Mouse (Mus musculus): Measurements from ENCODE around the gene Riox1. TPM values are rescaled to one million over a fixed set of nuclear protein-coding genes. Genes with fewer than 3 reads are reported as not detected.

Gene Riox1
- 13.7 and 15.5 TPM in 2 replicates for polyA plus RNA-seq (2016; fragmentation: Nextera tagmentation; extraction: Ambion mirVana)

- WGBS, result under 1% methylated on average over 37 of the region's 37 CpGs
- Histone ChIP-seq H3K27me3 (ENCODE audit: low read depth, poor library complexity, severe bottlenecking) (no peaks in the 10 kb centered on the region), H3K36me3 (peaks cover 38% of the 10 kb centered on the region), H3K9me3 (replicated peaks) (no peaks in the 10 kb centered on the region), H3K4me3 (peak within 1 kb of the TSS; percentile 88), H3K27ac (replicated peaks) (peak within 1 kb of the TSS; percentile 94), H3K4me1 (peaks cover 39% of the 10 kb centered on the region)
- peak; percentile 88 for DNase-seq (ENCODE audit: low spot score)
Measured at GRCm38 (mm10) chr12:83950493-83950839, at the start of gene Riox1. Gene Riox1 (plus strand): TSS chr12:83950608.

GRCm38 (mm10) chr12:83910451-83910850 is 40.0 kb upstream of the Riox1 start:
- peaks cover 13% of the 10 kb centered on the region for H3K36me3 ChIP-seq
- 93% methylated on average over 2 of the region's 2 CpGs for WGBS
- DNase-seq (ENCODE audit: low spot score), result no peak
- H3K27ac ChIP-seq (replicated peaks), result no peak overlapping the region
- H3K4me1 ChIP-seq, result no peaks in the 10 kb centered on the region
- no peaks in the 10 kb centered on the region for H3K9me3 ChIP-seq (replicated peaks)
- no peak overlapping the region for H3K4me3 ChIP-seq
- no peaks in the 10 kb centered on the region for H3K27me3 ChIP-seq (ENCODE audit: low read depth, poor library complexity, severe bottlenecking)

GRCm38 (mm10) chr12:83914202-83914740 is 36.1 kb upstream of the Riox1 start:
- 91% methylated on average over 4 of the region's 4 CpGs for WGBS
- Histone ChIP-seq H3K4me3 (no peak overlapping the region), H3K4me1 (peaks cover 6% of the 10 kb centered on the region; the same call in 1 of the 2 replicates), H3K27ac (replicated peaks) (no peak overlapping the region), H3K27me3 (ENCODE audit: low read depth, poor library complexity, severe bottlenecking) (no peaks in the 10 kb centered on the region), H3K9me3 (replicated peaks) (no peaks in the 10 kb centered on the region), H3K36me3 (peaks cover 28% of the 10 kb centered on the region)
- no peak for DNase-seq (ENCODE audit: low spot score)

GRCm38 (mm10) chr12:83914797-83915196 is 35.6 kb upstream of the Riox1 start:
- H3K4me3 ChIP-seq, result no peak overlapping the region
- peaks cover 28% of the 10 kb centered on the region for H3K36me3 ChIP-seq
- WGBS, result 84% methylated on average over 1 of the region's 1 CpGs
- no peaks in the 10 kb centered on the region for H3K27me3 ChIP-seq (ENCODE audit: low read depth, poor library complexity, severe bottlenecking)
- no peak overlapping the region for H3K27ac ChIP-seq (replicated peaks)
- no peak for DNase-seq (ENCODE audit: low spot score)
- no peaks in the 10 kb centered on the region for H3K9me3 ChIP-seq (replicated peaks)
- peaks cover 10% of the 10 kb centered on the region; the same call in 1 of the 2 replicates for H3K4me1 ChIP-seq

GRCm38 (mm10) chr12:83916884-83917283 is 33.5 kb upstream of the Riox1 start:
- WGBS, result 84% methylated on average over 9 of the region's 9 CpGs
- H3K27ac ChIP-seq (replicated peaks), result no peak overlapping the region
- H3K4me1 ChIP-seq, result peaks cover 23% of the 10 kb centered on the region
- H3K27me3 ChIP-seq (ENCODE audit: low read depth, poor library complexity, severe bottlenecking), result no peaks in the 10 kb centered on the region
- peaks cover 28% of the 10 kb centered on the region for H3K36me3 ChIP-seq
- H3K4me3 ChIP-seq, result no peak overlapping the region
- H3K9me3 ChIP-seq (replicated peaks), result no peaks in the 10 kb centered on the region
- DNase-seq (ENCODE audit: low spot score), result no peak

- Histone ChIP-seq H3K9me3 (replicated peaks) (no peaks in the 10 kb centered on the region), H3K27ac (replicated peaks) (peak overlapping the region; percentile 93), H3K27me3 (ENCODE audit: low read depth, poor library complexity, severe bottlenecking) (no peaks in the 10 kb centered on the region), H3K36me3 (peaks cover 12% of the 10 kb centered on the region; the same call in 1 of the 2 replicates), H3K4me1 (peaks cover 44% of the 10 kb centered on the region), H3K4me3 (peak overlapping the region; percentile 98)
- 3% methylated on average over 31 of the region's 31 CpGs for WGBS
- DNase-seq (ENCODE audit: low spot score), result peak; percentile 61
Measured at GRCm38 (mm10) chr12:83920721-83921441, 29.5 kb upstream of the Riox1 start.

GRCm38 (mm10) chr12:83921535-83922381 is 28.6 kb upstream of the Riox1 start, which contains the start of gene Numb:
Gene Numb (minus strand): TSS chr12:83921934.
- no peaks in the 10 kb centered on the region for H3K27me3 ChIP-seq (ENCODE audit: low read depth, poor library complexity, severe bottlenecking)
- DNase-seq (ENCODE audit: low spot score), result peak; percentile 99
- H3K36me3 ChIP-seq, result peaks cover 7% of the 10 kb centered on the region; the same call in 1 of the 2 replicates
- H3K4me3 ChIP-seq, result peak within 1 kb of the TSS; percentile 98
- peak within 1 kb of the TSS; percentile 93 for H3K27ac ChIP-seq (replicated peaks)
- under 1% methylated on average over 63 of the region's 63 CpGs for WGBS
- peaks cover 44% of the 10 kb centered on the region for H3K4me1 ChIP-seq
- no peaks in the 10 kb centered on the region for H3K9me3 ChIP-seq (replicated peaks)

GRCm38 (mm10) chr12:83922724-83923485 is 27.5 kb upstream of the Riox1 start:
- no peak for DNase-seq (ENCODE audit: low spot score)
- 49% methylated on average over 8 of the region's 8 CpGs for WGBS
- peaks cover 44% of the 10 kb centered on the region for H3K4me1 ChIP-seq
- peak overlapping the region; percentile 93 for H3K27ac ChIP-seq (replicated peaks)
- no peaks in the 10 kb centered on the region for H3K27me3 ChIP-seq (ENCODE audit: low read depth, poor library complexity, severe bottlenecking)
- H3K36me3 ChIP-seq, result 0 out of 2 replicates have a peak, but pooled peaks cover 3% of the 10 kb centered on the region
- H3K9me3 ChIP-seq (replicated peaks), result no peaks in the 10 kb centered on the region
- peak overlapping the region; percentile 98 for H3K4me3 ChIP-seq

GRCm38 (mm10) chr12:83923486-83923859 is 26.9 kb upstream of the Riox1 start:
- no peak for DNase-seq (ENCODE audit: low spot score)
- Histone ChIP-seq H3K4me3 (no peak overlapping the region), H3K36me3 (0 out of 2 replicates have a peak, but pooled peaks cover 3% of the 10 kb centered on the region), H3K27ac (replicated peaks) (no peak overlapping the region), H3K9me3 (replicated peaks) (no peaks in the 10 kb centered on the region), H3K27me3 (ENCODE audit: low read depth, poor library complexity, severe bottlenecking) (no peaks in the 10 kb centered on the region), H3K4me1 (peaks cover 44% of the 10 kb centered on the region)
- 94% methylated on average over 1 of the region's 1 CpGs for WGBS

- Histone ChIP-seq H3K4me3 (no peak overlapping the region), H3K9me3 (replicated peaks) (no peaks in the 10 kb centered on the region), H3K36me3 (no peaks in the 10 kb centered on the region), H3K27ac (replicated peaks) (no peak overlapping the region), H3K27me3 (ENCODE audit: low read depth, poor library complexity, severe bottlenecking) (no peaks in the 10 kb centered on the region), H3K4me1 (peaks cover 37% of the 10 kb centered on the region)
- DNase-seq (ENCODE audit: low spot score), result no peak
- 65% methylated on average over 3 of the region's 3 CpGs for WGBS
Measured at GRCm38 (mm10) chr12:83924332-83924731, 26.1 kb upstream of the Riox1 start.

GRCm38 (mm10) chr12:83925160-83925703 is 25.2 kb upstream of the Riox1 start:
- H3K4me3 ChIP-seq, result no peak overlapping the region
- H3K36me3 ChIP-seq, result no peaks in the 10 kb centered on the region
- no peaks in the 10 kb centered on the region for H3K27me3 ChIP-seq (ENCODE audit: low read depth, poor library complexity, severe bottlenecking)
- WGBS, result 63% methylated on average over 7 of the region's 7 CpGs
- no peak for DNase-seq (ENCODE audit: low spot score)
- peaks cover 29% of the 10 kb centered on the region for H3K4me1 ChIP-seq
- H3K9me3 ChIP-seq (replicated peaks), result no peaks in the 10 kb centered on the region
- no peak overlapping the region for H3K27ac ChIP-seq (replicated peaks)

- peaks cover 21% of the 10 kb centered on the region for H3K4me1 ChIP-seq
- DNase-seq (ENCODE audit: low spot score), result no peak
- 92% methylated on average over 2 of the region's 2 CpGs for WGBS
- no peaks in the 10 kb centered on the region for H3K9me3 ChIP-seq (replicated peaks)
- H3K36me3 ChIP-seq, result no peaks in the 10 kb centered on the region
- H3K27me3 ChIP-seq (ENCODE audit: low read depth, poor library complexity, severe bottlenecking), result no peaks in the 10 kb centered on the region
- H3K27ac ChIP-seq (replicated peaks), result no peak overlapping the region
- no peak overlapping the region for H3K4me3 ChIP-seq
Measured at GRCm38 (mm10) chr12:83926061-83926460, 24.3 kb upstream of the Riox1 start.
